Mouse (Mus musculus) C2C12 (cell line): ENCODE data around the gene Gm49486. TPM values are rescaled to one million over a fixed set of nuclear protein-coding genes. Genes with fewer than 3 reads are reported as not detected.

Experiments
- H3K27me3 ChIP-seq: one replicate; pipeline ENCODE4 v1.6.1; 2011; ENCODE audit not compliant: control insufficient read depth, insufficient read depth, insufficient read length
- H3K36me3 ChIP-seq: one replicate; pipeline ENCODE4 v1.6.1; 2011; ENCODE audit not compliant: control insufficient read depth, insufficient read depth
- H3K4me3 ChIP-seq: one replicate; pipeline ENCODE4 v1.5.1; 2011; ENCODE audit warnings: mild to moderate bottlenecking, control low read depth; ENCODE audit not compliant: poor library complexity, insufficient read depth, severe bottlenecking
- H3K79me2 ChIP-seq: one replicate; pipeline ENCODE4 v1.6.1; 2011; ENCODE audit not compliant: control insufficient read depth, insufficient read depth
- H3K79me3 ChIP-seq: one replicate; pipeline ENCODE4 v1.6.1; 2011; ENCODE audit warnings: low read depth, control low read depth
- H3ac ChIP-seq: one replicate; pipeline ENCODE3; 2011; ENCODE audit warnings: low read depth; ENCODE audit not compliant: control insufficient read depth, insufficient read length
- CEBPB ChIP-seq: IDR thresholded peaks from one replicate; pipeline ENCODE4 v1.6.1; 2011; ENCODE audit warnings: low read depth, mild to moderate bottlenecking, control low read depth, moderate library complexity
- CTCF ChIP-seq: IDR thresholded peaks from one replicate; pipeline ENCODE4 v1.5.1; 2011; ENCODE audit not compliant: control insufficient read depth, insufficient read depth, insufficient read length
- FOSL1 ChIP-seq: IDR thresholded peaks from one replicate; pipeline ENCODE4 v1.8.0; 2011; ENCODE audit warnings: mild to moderate bottlenecking, low read length; ENCODE audit not compliant: poor library complexity, insufficient read depth, severe bottlenecking
- MAX ChIP-seq: IDR thresholded peaks from one replicate; pipeline ENCODE4 v1.6.1; 2011; ENCODE audit warnings: mild to moderate bottlenecking, control low read depth
- MYOD1 ChIP-seq: IDR thresholded peaks from one replicate; pipeline ENCODE4 v1.6.1; 2011; ENCODE audit warnings: low read depth; ENCODE audit not compliant: control insufficient read depth, insufficient read length
- MYOG ChIP-seq: IDR thresholded peaks from one replicate; pipeline ENCODE4 v1.6.1; 2011; ENCODE audit not compliant: control insufficient read depth, insufficient read length; ENCODE audit errors: extremely low read depth
- USF1 ChIP-seq: IDR thresholded peaks from one replicate; pipeline ENCODE4 v1.6.1; 2011; ENCODE audit warnings: low read depth, mild to moderate bottlenecking, control low read depth, moderate library complexity
- polyA plus RNA-seq: library from polyadenylated mRNA; unstranded; fragments of >200 nt; fragmentation: generic; extraction: Trizol; gene quantifications from one replicate; pipeline ENCODE4 v1.2.1, GENCODE M21; 2012; ENCODE audit warnings: missing spikeins

Gm49486 gene
- polyA plus RNA-seq, 1 experiment, result 0.01 TPM

GRCm38 (mm10) chr15:79265384-79265783 is 36.2 kb downstream of the Gm49486 start:
- Histone ChIP-seq H3K79me3 (no peaks in the 10 kb centered on the region), H3ac (no peak overlapping the region), H3K27me3 (peaks cover 50% of the 10 kb centered on the region), H3K36me3 (no peaks in the 10 kb centered on the region), H3K79me2 (no peaks in the 10 kb centered on the region), H3K4me3 (no peak overlapping the region)
- TF ChIP-seq USF1 (no peak), MYOG (no peak), MYOD1 (no peak), MAX (no peak), CTCF (no peak), CEBPB (no peak), FOSL1 (no peak)

GRCm38 (mm10) chr15:79268521-79268920 is 39.3 kb downstream of the Gm49486 start:
- Histone ChIP-seq H3K79me3 (no peaks in the 10 kb centered on the region), H3K79me2 (no peaks in the 10 kb centered on the region), H3K27me3 (peaks cover 56% of the 10 kb centered on the region), H3K4me3 (no peak overlapping the region), H3K36me3 (no peaks in the 10 kb centered on the region), H3ac (no peak overlapping the region)
- TF ChIP-seq USF1 (no peak), CEBPB (no peak), MYOG (no peak), FOSL1 (no peak), CTCF (no peak), MYOD1 (no peak), MAX (no peak)

DNA sequence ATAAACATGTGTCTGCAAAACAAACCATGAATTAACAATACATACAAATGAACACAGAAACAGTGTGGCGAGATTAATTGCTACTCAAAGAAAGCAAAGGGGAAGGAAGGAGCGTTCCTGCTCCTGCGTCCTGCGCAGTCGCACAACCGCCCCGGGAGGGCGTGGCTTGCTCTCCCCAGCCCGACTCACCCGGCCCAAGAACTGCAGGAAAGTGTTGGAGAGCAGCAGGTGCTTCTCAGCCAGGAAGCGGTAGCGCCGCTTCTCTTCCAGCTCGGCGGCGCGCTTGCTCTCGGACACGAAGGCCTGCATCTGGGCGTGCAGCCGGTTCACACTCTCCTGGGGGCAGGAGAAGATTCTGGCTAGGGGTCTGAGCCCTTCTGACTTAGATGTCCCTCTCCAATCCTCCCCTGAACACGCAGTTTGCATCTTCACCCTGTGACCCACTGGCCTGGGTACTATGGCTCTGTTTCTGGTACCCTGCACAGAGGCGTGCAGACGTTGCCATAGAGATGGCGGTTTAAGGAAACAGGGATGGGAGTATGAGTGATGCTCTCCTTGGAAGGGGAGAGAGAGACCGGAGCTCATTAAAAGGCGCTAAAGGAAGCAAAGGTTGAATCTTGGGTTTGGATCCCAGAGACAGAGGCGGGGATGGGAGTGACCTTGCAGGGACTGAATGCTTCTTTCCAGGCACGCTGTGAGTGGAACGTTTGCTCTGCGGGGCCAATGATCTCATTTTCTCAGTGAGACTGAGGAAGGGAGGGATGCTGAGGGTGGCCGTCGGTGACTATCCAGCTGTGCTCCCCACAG is 41.3 kb downstream of the Gm49486 start:
- H3K27me3 ChIP-seq, result peaks cover 53% of the 10 kb centered on the region
- TF ChIP-seq MAX, result no peak
- no peak for TF ChIP-seq CTCF
- TF ChIP-seq CEBPB, result no peak
- TF ChIP-seq USF1, result no peak
- no peak for TF ChIP-seq MYOG
- no peak for TF ChIP-seq FOSL1
- no peak for TF ChIP-seq MYOD1

DNA sequence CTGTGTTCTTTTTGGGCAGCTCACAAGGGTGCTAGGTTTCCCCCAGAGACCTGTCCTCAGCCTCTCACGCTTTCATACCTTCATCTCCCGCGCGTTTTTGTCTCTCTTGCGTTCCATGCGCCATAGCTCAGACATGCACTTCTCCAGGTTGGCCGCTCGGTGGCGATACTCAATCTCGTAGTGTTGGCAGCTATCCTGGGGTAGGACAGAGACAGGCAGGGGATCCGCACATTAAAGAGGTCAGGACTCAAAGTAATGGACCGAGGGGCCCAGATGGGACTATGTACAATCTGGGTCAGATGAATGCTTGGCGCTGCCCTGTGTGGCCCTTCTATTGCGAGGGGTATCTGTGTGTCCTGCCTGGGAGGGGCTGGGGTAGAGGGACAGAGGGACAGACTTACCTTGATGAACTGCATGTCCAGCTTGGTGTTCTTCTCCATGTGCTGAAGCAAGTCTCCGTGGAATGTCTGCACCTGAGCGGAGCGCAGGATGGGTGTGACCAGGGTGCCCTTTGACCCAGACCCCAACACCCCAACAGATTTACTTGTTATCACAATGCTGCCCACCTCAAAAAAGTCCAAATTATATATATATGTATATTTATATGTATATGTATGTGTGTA is 42.0 kb downstream of the Gm49486 start:
- H3K27me3 ChIP-seq, result peaks cover 46% of the 10 kb centered on the region
- no peaks in the 10 kb centered on the region for H3K36me3 ChIP-seq
- peak; percentile 57 for TF ChIP-seq CTCF
- TF ChIP-seq USF1, result no peak
- TF ChIP-seq MYOG, result no peak
- TF ChIP-seq MYOD1, result no peak
- TF ChIP-seq MAX, result no peak
- no peak for TF ChIP-seq FOSL1
- no peak overlapping the region for H3ac ChIP-seq
- H3K79me2 ChIP-seq, result no peaks in the 10 kb centered on the region
- no peak overlapping the region for H3K4me3 ChIP-seq
- H3K79me3 ChIP-seq, result no peaks in the 10 kb centered on the region

More for the DNA sequence above, 41.3 kb downstream of the Gm49486 start:
- Histone ChIP-seq H3K79me3 (no peaks in the 10 kb centered on the region), H3K36me3 (no peaks in the 10 kb centered on the region), H3K4me3 (no peak overlapping the region), H3ac (no peak overlapping the region), H3K79me2 (no peaks in the 10 kb centered on the region)

- H3K79me3 ChIP-seq, result no peaks in the 10 kb centered on the region
- no peaks in the 10 kb centered on the region for H3K79me2 ChIP-seq
- no peak overlapping the region for H3K4me3 ChIP-seq
- TF ChIP-seq MYOG (no peak), CEBPB (no peak), USF1 (no peak), FOSL1 (no peak)
- H3ac ChIP-seq, result no peak overlapping the region
- H3K27me3 ChIP-seq, result peaks cover 30% of the 10 kb centered on the region
- no peaks in the 10 kb centered on the region for H3K36me3 ChIP-seq
Measured at GRCm38 (mm10) chr15:79273020-79273419, 43.8 kb downstream of the Gm49486 start.
